Mouse (Mus musculus) lung, embryonic 14.5 days (tissue): ENCODE data around the gene Nfkb1. TPM values are rescaled to one million over a fixed set of nuclear protein-coding genes. Genes with fewer than 3 reads are reported as not detected.

ENCODE experiments used
- ATAC-seq: fragments of 200-750 bp; cut with Nextera tagmentation; 2 replicates; pipeline ENCODE4 v1.8.0; 2017; ENCODE audit warnings: mild to moderate bottlenecking, moderate TSS enrichment, moderate library complexity; ENCODE audit not compliant: insufficient read depth
- DNase-seq: peaks from one replicate; pipeline ENCODE4 v3.0.0-alpha.2; 2015
- H3K27ac ChIP-seq: fragments of 300-500 bp; sonication (generic); 2 replicates; pipeline ENCODE4 v1.5.1; 2014; ENCODE audit warnings: low read depth, mild to moderate bottlenecking, moderate library complexity
- H3K27me3 ChIP-seq: fragments of 300-500 bp; sonication (generic); 2 replicates; pipeline ENCODE4 v1.6.1; 2014; ENCODE audit warnings: low read length, control low read depth; ENCODE audit not compliant: insufficient read depth
- H3K36me3 ChIP-seq: fragments of 300-500 bp; sonication (generic); 2 replicates; pipeline ENCODE4 v1.6.1; 2014; ENCODE audit warnings: control low read depth; ENCODE audit not compliant: insufficient read depth
- H3K4me1 ChIP-seq: fragments of 300-500 bp; sonication (generic); 2 replicates; pipeline ENCODE4 v1.6.1; 2014; ENCODE audit warnings: antibody characterized with exemption, control low read depth; ENCODE audit not compliant: insufficient read depth
- H3K4me2 ChIP-seq: fragments of 300-500 bp; sonication (generic); 2 replicates; pipeline ENCODE4 v1.6.1; 2014; ENCODE audit warnings: mild to moderate bottlenecking
- H3K4me3 ChIP-seq: fragments of 300-500 bp; sonication (generic); 2 replicates; pipeline ENCODE4 v1.5.1; 2014; ENCODE audit warnings: low read depth, low read length
- H3K9ac ChIP-seq: fragments of 300-500 bp; sonication (generic); 2 replicates; pipeline ENCODE4 v1.6.1; 2014
- H3K9me3 ChIP-seq: fragments of 300-500 bp; sonication (generic); 2 replicates; pipeline ENCODE4 v1.6.1; 2016; ENCODE audit warnings: low read depth, low read length, control low read depth
- CTCF ChIP-seq: IDR thresholded peaks from 2 replicates; pipeline ENCODE4 v1.5.1; 2016; ENCODE audit warnings: antibody characterized with exemption, low read depth
- WGBS: fragments of 180-500 bp; shearing (Covaris S2); extraction: QIAGEN DNeasy Blood & Tissue Kit; methylation state at CpG from one replicate; pipeline ENCODE4 v1.1.7; 2014; 5-methylcytosine and 5-hydroxymethylcytosine counted together
- polyA plus RNA-seq: library from polyadenylated mRNA; unstranded; fragments of >200 nt; fragmentation: Nextera tagmentation; extraction: Ambion mirVana; gene quantifications from 2 replicates; pipeline ENCODE4 v1.2.1, GENCODE M21; 2014

Nfkb1 gene
- polyA plus RNA-seq, 1 experiment from 2014 or later, result 34.8 TPM

DNA sequence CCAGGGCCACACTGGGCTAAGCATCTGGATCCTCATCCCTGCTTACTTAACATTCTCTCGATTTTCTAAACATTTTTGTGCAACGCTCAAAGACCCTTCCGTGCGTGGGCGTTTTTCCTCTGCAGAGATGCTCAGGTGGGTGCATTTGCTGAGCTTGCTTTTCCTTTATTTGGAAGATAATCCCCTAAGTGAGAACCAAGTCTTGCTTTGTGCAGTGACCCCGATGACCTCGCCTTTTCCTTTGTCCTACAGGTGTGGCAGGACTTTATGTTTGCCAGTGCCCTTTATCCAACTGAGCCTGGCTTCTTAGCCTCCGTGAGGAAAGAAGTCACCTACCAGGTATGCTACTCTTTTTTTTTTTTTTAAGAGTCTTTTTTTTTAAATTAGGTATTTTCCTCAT, 144.0 kb downstream of the Nfkb1 start:
- Histone ChIP-seq H3K27me3 (no peaks in the 10 kb centered on the region), H3K4me2 (no peak overlapping the region), H3K9ac (no peak overlapping the region), H3K27ac (no peak overlapping the region; the same call in 1 of the 2 replicates), H3K4me1 (no peaks in the 10 kb centered on the region), H3K9me3 (no peaks in the 10 kb centered on the region), H3K36me3 (no peaks in the 10 kb centered on the region), H3K4me3 (no peak overlapping the region)
- DNase-seq (no peak), ATAC-seq (no peak)
- TF ChIP-seq CTCF, result no peak
- WGBS, result 75% methylated on average over 8 of the region's 8 CpGs

- WGBS, result 61% methylated on average over 13 of the region's 13 CpGs
- TF ChIP-seq CTCF, result no peak
- H3K9ac ChIP-seq, result no peak overlapping the region
- ATAC-seq, result peak; percentile 11; the same call in 1 of the 2 replicates
- no peaks in the 10 kb centered on the region for H3K4me1 ChIP-seq
- no peak overlapping the region for H3K4me3 ChIP-seq
- H3K27me3 ChIP-seq, result no peaks in the 10 kb centered on the region
- DNase-seq, result peak; percentile 40
- no peaks in the 10 kb centered on the region for H3K36me3 ChIP-seq
- H3K4me2 ChIP-seq, result no peak overlapping the region
- peak overlapping the region; percentile 46; the same call in 1 of the 2 replicates for H3K27ac ChIP-seq
- H3K9me3 ChIP-seq, result no peaks in the 10 kb centered on the region
Observed at GRCm38 (mm10) chr3:135546212-135546923, 145.0 kb downstream of the Nfkb1 start.

Other genes with a start within 250 kb of the Nfkb1 start
- 10.2 and 10.7 TPM in 2 replicates for gene Manba, start 205.9 kb downstream of the Nfkb1 start, polyA plus RNA-seq
- 20.2 and 22.6 TPM in 2 replicates for gene Slc39a8, start 133.7 kb upstream of the Nfkb1 start, polyA plus RNA-seq